Mouse (Mus musculus) urinary bladder, postnatal 25 days (tissue): ENCODE results near the gene Olfr403.
"Not testable (repeated sequence)": the region's sequence is repeated elsewhere in the genome, so short reads cannot be mapped to it uniquely, and the experiment has no call there.

Experiments used
- DNase-seq: peaks from one replicate; pipeline ENCODE4 v3.0.0; 2022; ENCODE audit warnings: low spot score

Olfr403 gene

DNA sequence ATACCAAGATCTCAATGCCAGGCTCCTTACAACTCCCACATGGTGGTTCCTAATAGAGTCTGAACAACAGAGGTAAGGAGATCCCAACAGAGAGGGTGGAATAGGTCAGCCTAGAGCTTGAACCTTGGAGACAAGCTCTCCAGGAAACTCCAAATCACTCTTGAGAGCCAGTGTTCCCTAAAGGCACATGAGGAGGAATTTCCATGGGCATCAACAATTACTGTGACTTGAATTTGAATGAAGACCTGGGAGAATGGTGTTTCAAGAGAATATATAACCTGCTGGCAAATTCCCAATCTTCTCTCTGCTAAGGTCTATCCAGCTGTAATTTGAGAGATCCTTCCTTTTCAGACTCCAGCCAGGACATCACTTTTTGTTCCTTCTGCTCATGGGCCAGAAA, at the start of gene Olfr403:
TSS of gene Olfr403 (plus strand) at position 301 of the 400 bp plus-strand sequence.
- no peak for DNase-seq

DNA sequence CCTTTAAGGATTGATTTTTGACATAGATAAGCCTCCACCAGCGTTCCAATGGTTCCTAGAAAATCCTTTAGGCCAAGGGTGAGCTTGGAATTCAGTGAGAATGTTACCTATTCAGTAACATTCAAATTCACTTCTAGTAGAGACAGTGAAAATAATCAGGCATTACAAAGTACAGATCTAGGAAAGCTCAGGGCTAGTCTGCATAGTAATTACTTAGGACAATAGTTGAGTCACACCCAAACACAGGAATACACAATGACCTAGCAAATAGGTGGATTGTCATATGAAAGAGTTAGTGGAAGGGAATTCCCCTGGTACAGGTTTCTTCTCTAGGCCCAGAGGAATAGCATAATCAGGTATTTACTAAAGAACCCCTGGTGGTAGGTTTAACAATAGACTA, 46.0 kb upstream of the Olfr403 start:
- not testable (repeated sequence) for DNase-seq

DNA sequence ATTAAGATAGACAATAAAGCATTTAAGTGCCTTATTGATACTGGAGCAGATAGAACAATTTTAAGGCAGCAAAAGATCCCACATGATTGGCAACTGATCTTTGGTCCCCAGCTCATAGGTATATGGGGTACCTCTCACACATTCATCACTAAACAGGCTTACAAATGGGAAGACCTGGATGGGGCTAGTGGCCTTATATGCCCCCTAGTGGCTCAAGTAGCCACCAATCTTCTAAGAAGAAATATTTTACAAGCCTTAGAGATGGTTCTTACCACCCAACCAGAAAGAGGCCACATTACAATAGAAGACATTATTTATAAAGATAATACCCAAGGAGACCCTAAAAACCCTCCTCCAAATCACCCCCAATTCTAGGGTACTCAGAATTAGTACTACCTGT, 40.2 kb upstream of the Olfr403 start:
- DNase-seq = no peak

DNA sequence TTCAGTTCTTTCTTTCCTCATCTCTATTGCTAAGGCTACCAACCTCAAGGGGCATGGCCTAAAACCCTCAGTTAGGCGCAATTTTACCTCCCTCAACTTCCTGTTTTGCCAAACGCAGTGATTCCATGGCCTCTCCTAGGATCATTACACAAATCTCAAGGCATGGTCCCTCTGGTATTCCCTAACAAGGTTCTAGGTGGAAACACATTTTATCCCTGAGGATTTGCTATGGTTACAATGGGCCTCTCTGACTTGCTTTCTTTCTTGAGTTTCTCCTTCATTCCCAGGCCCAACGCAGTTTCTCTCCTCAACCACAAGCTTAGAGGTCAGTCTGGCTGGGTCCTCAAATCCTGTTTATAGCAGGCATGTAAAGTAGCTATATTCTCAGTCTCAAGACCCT, 32.8 kb upstream of the Olfr403 start, which contains the start of gene Olfr402:
TSS of gene Olfr402 (plus strand) at position 301 of the 400 bp plus-strand sequence.
- no peak for DNase-seq

DNA sequence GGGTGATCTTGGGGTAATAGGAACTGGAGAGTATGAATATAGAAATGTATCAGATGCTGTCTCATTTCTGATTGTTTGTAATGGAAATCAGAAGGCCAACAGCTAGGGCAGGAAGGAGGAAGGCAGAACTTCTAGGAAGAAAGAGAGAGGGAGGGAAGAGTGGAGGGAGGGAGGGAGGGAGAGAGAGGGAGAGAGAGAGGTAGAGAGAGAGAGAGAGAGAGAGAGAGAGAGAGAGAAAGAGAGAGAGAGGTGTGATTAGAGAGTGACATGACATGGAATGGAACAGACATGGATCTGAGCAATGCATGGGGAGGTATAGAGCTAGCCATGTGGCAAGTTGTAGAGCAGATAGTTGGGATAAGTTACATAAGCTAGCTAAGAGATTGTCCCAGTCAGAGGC, 17.3 kb upstream of the Olfr403 start:
- no peak for DNase-seq

DNA sequence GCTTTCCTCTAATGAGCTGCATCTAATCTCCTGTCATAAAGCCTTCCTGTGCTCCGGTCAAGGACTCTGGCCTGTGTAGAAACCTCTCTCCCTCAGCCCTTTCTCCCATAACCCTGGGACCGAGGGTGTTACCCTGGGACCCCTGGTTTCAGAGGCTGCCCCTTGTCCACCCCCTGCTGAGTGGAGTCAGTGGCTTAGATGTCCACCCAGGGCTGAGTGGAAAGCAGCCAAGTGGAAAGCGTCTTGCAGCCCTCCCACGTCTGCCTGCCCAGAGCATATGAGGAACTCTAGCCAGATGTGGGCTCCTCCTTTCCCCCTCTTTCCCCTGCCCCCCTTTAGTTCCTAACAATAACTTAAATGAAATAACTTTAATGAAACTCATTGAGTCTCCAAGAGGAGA, 2.9 kb upstream of the Olfr403 start:
- DNase-seq = no peak

DNA sequence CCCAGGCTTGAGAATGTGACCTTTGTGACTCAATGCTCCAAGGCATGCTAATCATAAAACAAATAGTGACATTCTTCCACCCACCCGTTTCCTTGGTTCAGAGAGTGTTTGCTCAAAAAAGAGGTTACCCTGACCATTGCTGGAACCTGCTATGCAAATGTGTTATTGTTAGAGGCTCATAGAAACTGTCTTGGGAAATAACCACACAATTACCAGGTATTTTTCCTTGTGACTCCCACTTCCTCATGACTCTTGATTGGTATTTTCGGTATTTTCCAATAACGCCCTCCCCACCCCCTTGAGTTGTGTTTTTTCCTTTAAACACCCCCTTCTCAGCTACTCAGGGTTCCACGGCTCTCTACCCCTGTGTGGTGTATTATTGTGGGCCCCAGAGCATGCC, 2.3 kb upstream of the Olfr403 start:
- DNase-seq = no peak

DNA sequence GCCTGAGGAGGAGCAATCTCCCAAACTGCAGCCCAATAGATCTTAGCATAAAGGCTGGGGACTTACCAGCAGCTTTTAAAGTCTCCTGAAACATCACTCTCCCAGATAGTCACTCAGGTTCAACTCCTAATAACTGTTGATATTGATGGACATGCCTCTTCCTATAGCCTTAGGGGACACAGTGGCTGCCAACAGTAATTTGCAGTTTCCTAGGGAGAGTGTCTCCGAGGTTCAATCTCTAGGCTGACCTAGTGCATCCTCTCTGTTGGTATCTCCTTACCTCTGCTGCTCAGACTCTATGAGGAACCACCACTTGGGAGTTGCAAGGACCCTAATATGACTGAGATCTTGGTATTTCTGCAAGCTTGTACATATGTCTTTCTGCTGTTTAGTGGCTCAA, 25.2 kb downstream of the Olfr403 start, which contains the start of gene Olfr43:
TSS of gene Olfr43 (minus strand) at position 101 of the 400 bp plus-strand sequence.
- DNase-seq = no peak

DNA sequence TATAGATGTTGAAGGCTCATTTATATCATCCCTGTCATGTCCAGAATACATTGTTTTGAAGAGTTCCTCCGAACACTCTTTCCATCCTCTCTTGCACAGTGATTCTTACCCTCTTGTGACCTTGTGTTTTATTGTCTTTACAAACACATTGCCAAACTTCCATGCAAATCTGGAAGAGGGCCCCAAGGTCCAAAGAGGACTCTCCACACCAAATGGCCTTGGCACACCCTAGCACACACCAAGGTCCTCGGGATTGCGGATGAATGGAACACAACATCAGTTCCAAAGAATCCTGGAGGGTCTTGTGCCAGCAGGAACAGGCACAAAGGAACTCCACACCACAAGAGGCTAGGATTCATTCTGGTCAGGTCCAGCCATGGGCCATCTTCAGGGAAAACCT, 55.2 kb downstream of the Olfr403 start:
- DNase-seq = no peak
